Mouse (Mus musculus) cerebellum, adult (tissue): ENCODE data around the gene Plcg2.

Experiments used
- ATAC-seq: cut with Nextera tagmentation; 2 replicates; pipeline ENCODE4 v1.9.2; 2017; ENCODE audit warnings: mild to moderate bottlenecking, moderate library complexity, mixed read lengths; ENCODE audit not compliant: insufficient number of reproducible peaks, low FRiP score, low TSS enrichment

The Plcg2 gene

DNA sequence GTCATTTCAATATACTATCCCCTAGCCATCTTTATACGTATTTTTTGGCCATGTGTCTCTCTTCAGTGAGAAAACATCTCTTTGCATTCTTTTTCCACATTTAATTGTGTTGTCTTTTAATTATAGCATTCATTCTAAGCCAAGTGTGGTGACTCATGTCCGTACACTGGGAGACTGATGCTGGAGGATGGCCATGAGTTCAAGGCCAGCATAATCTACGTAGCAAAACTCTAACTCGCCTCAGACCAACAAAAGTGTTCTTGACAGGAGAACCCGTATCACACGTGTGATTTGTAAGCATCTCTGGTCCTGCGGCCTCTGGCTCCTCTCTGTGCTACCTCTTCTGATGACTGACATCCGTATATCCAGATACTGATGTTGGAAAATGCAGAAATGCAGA lies 13.4 kb upstream of the Plcg2 start:
- no peak for ATAC-seq

GRCm38 (mm10) chr8:117485316-117485715 lies 12.8 kb upstream of the Plcg2 start:
- no peak for ATAC-seq

DNA sequence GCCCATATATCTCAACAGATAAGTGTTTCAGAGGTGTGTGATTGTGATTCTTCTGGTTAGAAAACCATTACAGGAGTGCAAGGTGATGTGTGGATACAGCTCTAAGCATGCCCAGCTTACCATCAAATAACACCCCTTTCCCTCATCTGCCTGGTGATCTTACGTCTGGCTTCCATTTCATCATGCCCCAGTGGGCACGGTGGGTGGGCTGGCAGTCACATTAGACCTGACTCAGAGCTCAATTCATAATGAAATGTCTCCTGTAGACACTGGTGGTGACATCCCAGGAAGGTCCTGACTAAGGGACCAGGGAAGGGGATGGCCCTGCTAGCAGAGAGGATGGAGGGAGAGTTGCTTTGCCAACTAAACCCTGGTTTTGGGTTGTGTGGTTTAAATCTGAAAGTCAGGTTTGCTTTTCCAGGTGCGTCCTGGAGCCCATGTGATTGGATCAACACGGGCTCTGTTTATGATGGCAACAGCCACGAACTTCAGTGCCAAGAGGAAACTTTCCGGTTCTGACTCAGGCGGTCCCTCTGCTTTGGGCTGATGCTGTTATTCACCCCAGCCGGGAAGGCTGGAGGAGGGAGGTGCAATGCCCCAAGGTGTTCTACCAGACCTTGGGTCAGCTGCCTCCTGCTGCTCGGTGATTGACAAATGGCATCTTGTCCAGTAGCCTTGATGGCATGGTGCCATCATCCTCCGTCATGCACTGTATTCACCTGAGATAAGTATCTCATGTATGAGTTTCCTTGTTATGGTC lies 9.7 kb upstream of the Plcg2 start:
- no peak for ATAC-seq

- ATAC-seq: no peak
Measured at GRCm38 (mm10) chr8:117493543-117493942, 4.5 kb upstream of the Plcg2 start.

DNA sequence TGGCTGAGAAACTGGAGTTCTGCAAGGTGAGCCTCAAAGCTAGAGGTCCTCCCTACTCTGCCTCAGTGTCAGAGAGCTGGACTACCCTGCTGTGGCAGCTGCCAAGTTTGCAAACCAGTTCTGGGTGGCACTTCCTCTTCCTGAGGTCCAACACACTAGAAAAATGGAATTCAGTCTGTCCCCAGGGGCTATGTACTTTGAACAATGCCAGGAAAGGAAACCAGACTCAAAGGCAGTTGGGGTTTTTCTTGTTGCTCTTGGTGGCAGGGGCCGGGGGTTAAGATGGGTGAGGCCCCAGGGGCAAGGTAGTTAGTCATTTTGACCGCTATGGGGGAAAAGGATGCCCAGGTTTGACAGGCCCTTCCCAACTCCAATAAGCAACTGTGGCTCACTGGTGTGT lies 3.2 kb upstream of the Plcg2 start:
- ATAC-seq: no peak

- ATAC-seq: no peak
Measured at GRCm38 (mm10) chr8:117498915-117499540, 937 bp downstream of the Plcg2 start.

DNA sequence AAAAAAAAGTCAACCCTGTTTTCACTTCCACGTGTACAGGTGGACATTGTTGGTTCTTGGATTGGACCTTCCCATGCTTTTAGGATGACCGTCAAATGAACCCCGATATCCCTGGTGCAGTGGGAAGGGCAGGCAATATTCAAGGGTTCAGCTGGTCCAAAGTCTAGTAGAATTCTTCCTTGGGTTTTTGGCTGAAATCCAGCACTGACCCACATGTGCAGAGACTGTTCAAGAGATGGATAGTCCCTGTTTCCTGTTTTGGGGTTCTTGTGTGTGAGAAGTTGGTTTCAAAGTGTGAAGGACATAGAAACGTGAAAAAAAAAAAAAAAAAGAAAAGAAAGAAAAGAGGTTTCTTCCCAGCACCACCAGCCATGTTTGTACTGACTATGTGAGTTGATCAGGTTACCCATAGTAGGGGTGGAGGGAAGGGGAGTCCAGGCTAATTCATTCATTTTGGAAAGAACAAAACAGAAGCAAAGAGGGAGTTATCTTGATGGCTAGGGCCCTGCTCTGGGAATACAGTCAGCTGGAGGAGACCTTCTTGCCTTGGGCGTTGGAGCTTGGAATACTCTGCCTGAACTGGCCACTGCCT lies 2.2 kb downstream of the Plcg2 start:
- ATAC-seq: no peak

DNA sequence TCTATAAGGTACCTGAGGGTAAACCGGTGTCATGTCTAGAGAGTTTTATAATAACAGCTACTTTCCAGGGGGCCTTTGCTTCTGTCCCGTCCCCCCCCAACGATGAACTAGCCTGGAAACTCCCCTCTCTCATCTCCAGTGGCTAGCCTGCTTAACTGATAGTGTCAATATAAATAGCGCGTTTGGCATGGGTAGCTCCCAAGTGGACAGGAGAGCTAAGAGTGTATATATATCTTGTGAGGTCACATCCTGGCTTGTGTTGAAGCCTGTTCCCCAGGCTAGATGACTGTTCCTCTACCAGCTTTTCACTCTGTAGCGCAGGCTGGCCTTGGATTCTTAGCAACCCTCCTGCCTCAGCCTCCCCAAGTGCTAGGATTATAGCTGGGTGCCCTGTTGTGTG lies 3.2 kb downstream of the Plcg2 start:
- ATAC-seq: no peak

- ATAC-seq: no peak
Measured at GRCm38 (mm10) chr8:117503405-117504069, 5.4 kb downstream of the Plcg2 start.

- no peak for ATAC-seq
Measured at GRCm38 (mm10) chr8:117507703-117508102, 9.6 kb downstream of the Plcg2 start.

DNA sequence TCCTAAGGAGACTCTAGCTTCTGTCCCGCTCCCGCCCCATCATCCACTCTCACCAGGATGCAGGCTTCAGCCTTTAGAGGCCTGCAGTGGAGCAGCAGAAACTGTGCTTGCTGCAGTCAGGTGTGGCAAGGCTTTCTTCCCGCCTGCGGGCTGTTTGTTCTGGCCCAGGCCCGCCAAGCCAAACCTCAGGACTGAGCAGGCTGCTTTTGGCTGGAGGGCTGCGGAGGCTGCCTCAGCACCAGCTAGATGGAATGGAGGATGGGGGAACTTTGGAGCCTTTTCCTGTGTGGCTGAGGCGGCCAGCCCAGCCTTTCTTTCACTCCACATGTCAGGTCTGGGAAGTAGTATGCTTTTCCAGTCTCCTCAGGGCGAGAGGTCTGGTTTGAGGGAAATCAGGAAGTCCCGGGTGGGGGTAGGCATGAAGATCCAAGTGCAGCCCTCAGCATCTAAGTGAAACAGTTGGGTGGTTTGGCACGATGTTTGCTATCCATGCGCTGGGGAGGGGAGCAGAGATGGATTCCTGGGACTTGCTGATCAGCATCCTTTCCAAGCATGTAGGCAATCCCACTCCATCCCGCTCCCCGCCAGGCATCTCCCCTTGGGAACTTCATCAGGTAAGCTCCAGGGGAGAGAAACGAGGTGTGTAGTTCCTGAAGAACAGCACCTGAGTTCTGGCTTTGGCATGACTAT lies 18.9 kb downstream of the Plcg2 start:
- no peak for ATAC-seq

DNA sequence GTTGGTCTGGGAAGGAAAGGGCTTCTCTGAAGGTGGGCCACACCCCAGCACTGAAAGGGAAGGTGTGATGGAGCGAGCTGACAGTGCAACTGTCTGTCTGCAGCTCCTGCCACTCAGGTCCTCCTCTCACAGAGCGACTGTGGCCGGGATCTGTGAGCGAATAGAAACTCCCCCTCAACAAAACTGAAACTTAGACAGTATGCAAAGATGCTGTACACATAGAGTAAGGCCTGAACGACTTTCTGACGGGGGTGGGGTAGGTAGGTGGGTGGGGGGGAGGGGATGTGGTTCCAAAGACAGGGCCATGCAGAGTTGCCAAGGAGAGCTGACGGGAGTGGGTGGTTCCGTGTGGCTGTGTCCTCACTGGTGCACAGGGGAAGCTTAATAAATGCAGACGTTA lies 19.8 kb downstream of the Plcg2 start:
- ATAC-seq: no peak

DNA sequence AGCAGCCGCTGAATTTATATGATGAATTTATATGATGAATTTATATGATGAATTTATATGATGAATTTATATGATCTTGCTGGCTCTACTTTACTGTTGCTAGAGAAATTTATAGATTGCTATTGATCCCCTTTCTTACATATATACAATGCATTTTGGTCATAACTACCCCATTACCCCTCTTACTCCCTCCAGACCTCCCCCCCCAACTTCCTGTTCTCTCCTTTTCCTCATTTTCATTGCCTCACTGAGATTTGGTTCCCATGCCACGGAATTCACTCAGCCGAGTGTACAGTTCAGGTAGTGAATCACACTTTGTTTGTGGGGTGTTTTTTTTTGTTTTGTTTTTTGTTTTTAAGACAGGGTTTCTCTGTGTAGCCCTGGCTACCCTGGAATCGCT lies 20.8 kb downstream of the Plcg2 start:
- no peak for ATAC-seq

DNA sequence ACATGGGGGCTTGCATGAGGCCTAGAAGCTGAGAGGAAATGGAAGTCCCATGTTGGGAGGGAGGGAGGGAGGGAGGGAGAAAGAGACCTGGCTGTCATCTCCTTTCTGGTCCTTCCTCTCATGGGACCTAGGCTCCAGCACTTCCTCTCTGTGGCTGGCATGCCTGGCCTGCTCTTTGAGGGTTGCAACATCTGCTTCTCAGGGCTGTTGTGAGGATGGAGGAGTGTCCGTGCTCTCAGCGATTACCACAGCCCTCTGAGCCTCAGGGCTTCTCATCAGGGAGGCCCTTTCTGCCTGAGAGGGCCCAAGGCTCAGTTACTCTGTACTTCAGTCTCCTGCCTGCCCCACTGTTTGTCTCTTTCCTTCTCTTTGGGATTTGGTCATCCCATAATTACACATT lies 28.1 kb downstream of the Plcg2 start:
- no peak for ATAC-seq

- no peak for ATAC-seq
Measured at GRCm38 (mm10) chr8:117527983-117528382, 29.9 kb downstream of the Plcg2 start.

GRCm38 (mm10) chr8:117529177-117529576 lies 31.1 kb downstream of the Plcg2 start:
- ATAC-seq: no peak

GRCm38 (mm10) chr8:117532381-117532972 lies 34.4 kb downstream of the Plcg2 start:
- ATAC-seq: no peak

DNA sequence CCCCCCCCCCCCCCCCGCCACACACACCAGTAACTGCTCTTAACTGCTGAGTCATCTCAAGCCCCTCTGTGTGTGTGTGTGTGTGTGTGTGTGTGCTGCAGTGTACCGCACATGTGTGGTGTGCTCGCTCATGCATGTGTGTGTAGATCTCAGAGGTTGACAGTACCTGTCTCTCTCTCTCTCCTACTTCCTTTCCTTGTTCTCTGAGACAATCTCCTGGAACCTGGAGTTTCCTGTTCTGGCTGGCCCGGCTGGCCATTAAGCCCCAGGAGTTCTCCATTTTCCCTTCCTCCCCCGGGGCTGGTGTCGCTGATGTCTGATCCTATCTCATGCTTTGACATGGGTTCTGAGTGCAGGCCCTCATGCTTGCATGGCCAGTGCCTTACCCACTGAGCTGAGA lies 38.8 kb downstream of the Plcg2 start:
- ATAC-seq: no peak

GRCm38 (mm10) chr8:117537751-117538150 lies 39.7 kb downstream of the Plcg2 start:
- no peak for ATAC-seq

DNA sequence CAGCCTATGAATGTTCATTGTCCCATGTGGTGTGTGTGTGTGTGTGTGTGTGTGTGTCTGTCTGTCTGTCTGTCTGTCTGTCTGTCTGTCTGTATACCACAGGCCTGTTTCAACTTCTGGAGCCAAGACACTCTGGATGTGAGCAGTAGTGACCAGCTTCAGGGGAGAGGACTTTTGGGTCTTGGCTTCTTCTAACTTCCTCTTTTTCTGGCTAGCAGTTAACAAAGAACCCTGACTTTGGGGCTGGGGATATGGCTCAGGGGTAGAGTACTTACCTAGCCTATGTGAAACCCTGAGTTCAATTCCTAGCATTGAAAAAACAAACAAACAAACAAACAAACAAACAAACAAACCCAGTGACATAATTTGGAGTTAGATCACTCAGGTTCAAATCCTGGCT lies 44.9 kb downstream of the Plcg2 start:
- no peak for ATAC-seq
